Mouse (Mus musculus) brown adipose tissue, adult 24 weeks (tissue): Measurements from ENCODE around the gene Mettl11b. TPM values are rescaled to one million over a fixed set of nuclear protein-coding genes. Genes with fewer than 3 reads are reported as not detected.
"Not testable (repeated sequence)": the region's sequence is repeated elsewhere in the genome, so short reads cannot be mapped to it uniquely, and the experiment has no call there.

Source experiments
- H3K27ac ChIP-seq: fragments of 200-500 bp; replicated peaks from 2 replicates; pipeline ENCODE4 v1.5.1; 2012; ENCODE audit warnings: low read depth, mild to moderate bottlenecking, low read length
- H3K4me1 ChIP-seq: fragments of 200-500 bp; 2 replicates; pipeline ENCODE4 v1.6.1; 2012; ENCODE audit warnings: low read length, mixed read lengths; ENCODE audit not compliant: control insufficient read depth, insufficient read depth, insufficient read length
- H3K4me3 ChIP-seq: fragments of 200-500 bp; 2 replicates; pipeline ENCODE4 v1.5.1; 2012; ENCODE audit warnings: low read depth, mild to moderate bottlenecking, low read length, moderate library complexity; ENCODE audit not compliant: insufficient read depth
- polyA plus RNA-seq: library from polyadenylated mRNA; stranded (reverse); fragments of >200 nt; gene quantifications from 2 replicates; pipeline ENCODE4 v1.2.4, GENCODE M21; 2012; ENCODE audit not compliant: missing spikeins, insufficient read depth, insufficient read length

The Mettl11b gene
- not detected in 2 replicates for polyA plus RNA-seq

GRCm38 (mm10) chr1:163725106-163725759, at the start of gene Mettl11b:
Gene Mettl11b (minus strand): TSS chr1:163725232.
- H3K4me1 ChIP-seq, result no peaks in the 10 kb centered on the region
- no peak within 1 kb of the TSS for H3K4me3 ChIP-seq
- H3K27ac ChIP-seq, result no peak within 1 kb of the TSS

DNA sequence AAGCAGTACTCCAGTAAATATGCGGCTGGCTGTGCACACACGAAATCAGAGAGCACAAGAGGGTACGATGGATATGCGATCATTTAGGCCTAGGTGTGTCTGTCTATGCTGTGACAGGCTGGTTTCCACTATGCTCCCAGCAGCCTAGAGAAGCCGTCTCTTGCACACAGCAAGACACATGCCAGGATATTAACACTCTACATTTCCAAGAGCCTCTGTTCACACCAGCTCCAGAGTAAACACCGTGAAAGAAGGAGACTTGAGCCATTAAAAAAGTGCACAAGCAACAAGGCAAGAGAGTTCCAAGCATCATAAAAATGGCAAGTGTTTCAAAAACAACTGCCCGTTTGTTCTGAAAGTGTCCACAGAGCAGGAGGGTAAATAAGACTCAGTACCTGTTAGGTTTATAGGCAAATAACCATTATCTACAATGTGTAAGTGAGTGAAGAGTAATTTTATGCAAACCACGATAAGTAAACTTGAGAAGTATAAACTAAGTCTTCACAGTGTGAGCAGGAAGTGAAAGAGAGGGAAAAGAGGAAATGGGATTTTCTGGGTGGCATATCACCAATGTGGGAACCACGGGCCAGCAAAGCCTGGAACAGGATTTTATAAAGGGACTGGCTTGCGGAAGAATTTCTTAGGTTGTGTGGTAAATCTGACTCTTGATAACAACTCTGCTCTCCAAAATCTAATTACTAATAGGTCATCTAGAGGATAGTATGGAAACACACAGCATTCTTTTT, 32.6 kb upstream of the Mettl11b start:
- H3K4me3 ChIP-seq, result no peak overlapping the region
- no peak overlapping the region for H3K27ac ChIP-seq
- H3K4me1 ChIP-seq, result no peaks in the 10 kb centered on the region

- Histone ChIP-seq H3K27ac (no peak overlapping the region), H3K4me1 (no peaks in the 10 kb centered on the region), H3K4me3 (no peak overlapping the region)
Measured at GRCm38 (mm10) chr1:163751360-163751992, 26.4 kb upstream of the Mettl11b start.

- H3K4me3 ChIP-seq, result no peak overlapping the region
- no peaks in the 10 kb centered on the region for H3K4me1 ChIP-seq
- no peak overlapping the region for H3K27ac ChIP-seq
Measured at GRCm38 (mm10) chr1:163737239-163737533, 12.2 kb upstream of the Mettl11b start.

DNA sequence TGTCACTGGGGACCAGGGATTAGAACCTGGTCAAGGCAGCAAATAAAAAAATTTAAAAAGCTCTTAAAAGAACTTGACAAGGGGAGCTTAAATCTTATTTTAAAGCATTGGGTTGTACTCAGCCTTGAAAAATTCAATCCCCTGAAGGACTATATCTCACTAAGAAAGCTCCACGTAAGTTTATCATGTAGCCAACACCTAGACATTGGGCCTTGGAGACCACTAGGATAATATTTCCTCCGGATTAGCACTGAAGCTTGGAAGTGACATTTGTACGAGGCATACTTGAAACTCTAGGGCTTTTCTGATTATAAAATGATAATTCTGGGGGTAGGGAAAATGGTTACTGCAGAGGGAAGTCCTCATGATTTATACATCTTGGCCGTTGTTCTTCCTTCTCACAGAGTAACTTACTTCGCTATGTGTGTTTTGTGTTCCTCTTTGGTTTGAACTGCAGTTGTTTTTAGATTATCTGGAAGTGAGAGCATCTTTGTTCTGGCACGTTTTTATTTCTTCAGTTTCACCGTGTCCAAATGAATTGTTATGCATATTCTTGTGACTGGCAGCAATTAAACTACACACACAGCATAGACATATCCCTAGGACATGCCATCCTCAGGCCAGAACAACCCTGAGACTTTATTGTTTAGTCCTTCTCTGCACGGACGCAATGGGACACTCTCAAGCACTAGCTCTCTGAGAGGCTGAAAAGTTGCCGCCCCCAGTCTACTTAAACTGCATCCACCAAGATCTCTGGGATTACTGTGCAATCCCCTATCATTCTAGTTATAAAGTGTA, 11.6 kb upstream of the Mettl11b start:
- Histone ChIP-seq H3K4me3 (no peak overlapping the region), H3K4me1 (no peaks in the 10 kb centered on the region), H3K27ac (no peak overlapping the region)

GRCm38 (mm10) chr1:163731166-163731565, 6.1 kb upstream of the Mettl11b start:
- not testable (repeated sequence) for H3K4me3 ChIP-seq, H3K27ac ChIP-seq, H3K4me1 ChIP-seq

DNA sequence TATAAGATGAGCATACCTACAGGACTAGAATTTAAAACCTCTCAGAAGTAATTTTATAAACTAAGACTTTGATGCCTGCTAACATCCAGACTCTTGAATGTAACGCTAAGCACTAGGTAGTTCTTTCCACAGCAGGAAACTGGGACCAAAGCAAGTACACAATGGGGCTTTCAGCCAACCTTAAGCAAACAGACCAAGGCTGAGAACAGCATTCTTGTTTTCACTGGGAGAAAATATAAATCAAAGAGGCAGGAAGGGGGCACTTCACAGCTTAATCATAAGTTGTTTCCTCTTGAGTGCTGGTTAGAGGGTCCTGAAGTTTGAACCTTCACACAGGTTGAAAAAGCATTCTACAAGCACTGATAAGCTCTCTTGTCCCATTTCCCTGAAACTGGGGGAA, 1.1 kb downstream of the Mettl11b start:
- Histone ChIP-seq H3K27ac (no peak overlapping the region), H3K4me1 (no peaks in the 10 kb centered on the region), H3K4me3 (no peak overlapping the region)

DNA sequence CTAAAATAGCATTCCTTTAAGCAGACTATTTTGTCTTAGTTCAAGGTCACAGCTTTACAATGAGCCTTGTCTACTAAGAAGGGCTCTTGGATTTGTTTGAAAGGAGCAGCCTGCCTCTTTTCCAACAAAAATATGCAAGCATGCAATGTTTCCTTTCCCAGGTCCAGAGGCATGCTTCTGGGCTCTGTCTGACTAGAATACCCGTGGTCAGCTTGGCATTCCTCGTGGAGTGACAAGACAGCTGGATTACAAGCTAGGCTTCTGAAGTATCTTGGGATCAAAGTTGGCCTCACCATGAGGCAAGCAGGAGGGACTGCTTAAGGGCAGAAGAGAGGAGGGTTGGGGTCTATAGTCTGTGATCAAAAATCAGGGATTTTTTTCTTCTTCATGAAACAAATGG, 16.4 kb downstream of the Mettl11b start:
- no peaks in the 10 kb centered on the region for H3K4me1 ChIP-seq
- H3K27ac ChIP-seq, result no peak overlapping the region
- no peak overlapping the region for H3K4me3 ChIP-seq

DNA sequence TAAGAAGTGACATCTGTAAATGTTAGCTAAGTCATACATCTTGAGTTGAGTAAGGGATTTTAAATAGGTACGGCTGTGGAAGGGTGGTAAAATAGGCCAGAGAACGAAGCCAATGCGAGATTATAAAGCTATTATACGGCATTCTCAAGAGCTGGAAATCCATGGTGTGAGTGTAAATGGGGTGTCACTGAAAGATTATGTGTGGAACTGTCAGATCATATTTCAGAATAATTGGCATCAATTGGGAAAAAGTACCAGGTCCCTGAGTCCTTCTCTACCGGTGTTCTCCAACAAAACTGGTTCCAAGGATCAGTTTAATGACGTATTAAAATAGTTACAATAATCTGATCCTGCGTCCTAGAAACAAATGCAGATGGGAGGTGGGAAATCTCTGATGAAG, 24.5 kb downstream of the Mettl11b start:
- Histone ChIP-seq H3K4me3 (no peak overlapping the region), H3K4me1 (no peaks in the 10 kb centered on the region), H3K27ac (no peak overlapping the region)

DNA sequence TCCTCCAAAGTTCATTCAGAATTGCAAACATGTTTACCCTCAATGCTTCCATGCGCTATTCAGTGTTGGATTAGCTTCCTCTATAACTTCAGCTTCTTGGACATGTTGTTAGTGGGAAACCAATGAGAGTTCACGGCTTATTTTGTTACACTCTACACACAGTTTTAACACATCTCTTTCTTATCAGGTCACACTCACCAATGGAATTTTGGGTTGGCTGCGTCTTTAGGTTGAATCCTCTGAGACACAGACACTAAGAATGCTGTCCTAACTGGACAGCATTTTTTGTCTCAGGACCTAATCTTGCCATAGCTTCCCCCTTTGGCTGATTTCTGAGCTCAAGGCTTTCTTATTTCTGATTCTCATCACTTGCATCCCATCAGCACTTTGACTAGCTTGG, 25.3 kb downstream of the Mettl11b start:
- H3K4me1 ChIP-seq, result no peaks in the 10 kb centered on the region
- no peak overlapping the region for H3K27ac ChIP-seq
- no peak overlapping the region for H3K4me3 ChIP-seq

GRCm38 (mm10) chr1:163691860-163692259, 33.2 kb downstream of the Mettl11b start:
- no peak overlapping the region for H3K27ac ChIP-seq
- H3K4me1 ChIP-seq, result no peaks in the 10 kb centered on the region
- H3K4me3 ChIP-seq, result no peak overlapping the region

DNA sequence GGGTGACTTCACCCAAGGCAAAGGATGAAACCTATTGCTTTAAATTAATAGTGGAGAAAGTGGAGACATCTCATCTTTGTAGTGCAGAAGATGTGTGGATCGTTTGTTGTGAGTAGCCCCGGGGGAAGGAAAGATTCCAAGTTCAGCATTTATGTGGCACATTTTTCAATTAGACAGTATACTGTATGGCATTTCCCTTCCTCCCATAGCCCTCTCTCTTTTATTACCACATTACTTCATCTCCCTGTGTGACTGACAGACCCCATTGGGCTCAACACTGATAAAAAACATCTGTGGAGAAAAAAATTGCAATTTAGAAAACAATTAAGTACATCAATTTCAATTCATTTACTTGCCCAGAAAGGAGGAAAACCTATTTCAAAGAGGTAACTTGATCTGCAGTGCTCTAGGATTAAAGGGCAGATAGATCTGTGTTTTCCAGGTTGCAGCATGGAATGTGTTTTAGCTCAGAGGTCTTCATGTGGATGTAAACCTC, 42.0 kb downstream of the Mettl11b start:
- Histone ChIP-seq H3K4me1 (no peaks in the 10 kb centered on the region), H3K4me3 (no peak overlapping the region), H3K27ac (no peak overlapping the region)

DNA sequence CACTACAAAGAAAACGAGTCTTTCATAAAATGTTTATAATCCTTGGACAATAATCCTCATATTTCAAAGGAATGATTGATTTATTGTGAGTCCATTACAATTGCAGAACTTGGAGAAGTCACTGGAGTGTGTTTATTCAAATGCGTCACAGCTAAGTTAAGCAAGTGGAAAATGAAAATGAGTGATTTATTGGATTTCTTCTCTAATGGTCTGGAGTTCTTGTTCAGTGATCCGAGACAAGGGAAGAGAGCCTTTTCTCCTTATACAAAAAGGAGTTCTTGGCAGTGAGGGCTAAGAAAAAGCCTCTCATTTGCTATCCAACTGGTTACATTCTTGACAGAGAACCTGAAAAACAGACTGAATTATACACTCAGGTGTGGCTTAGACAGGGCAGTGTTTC, 42.9 kb downstream of the Mettl11b start:
- Histone ChIP-seq H3K4me3 (no peak overlapping the region), H3K27ac (no peak overlapping the region), H3K4me1 (no peaks in the 10 kb centered on the region)

GRCm38 (mm10) chr1:163672866-163673265, 52.2 kb downstream of the Mettl11b start:
- H3K4me3 ChIP-seq, result no peak overlapping the region
- no peaks in the 10 kb centered on the region for H3K4me1 ChIP-seq
- H3K27ac ChIP-seq, result no peak overlapping the region

DNA sequence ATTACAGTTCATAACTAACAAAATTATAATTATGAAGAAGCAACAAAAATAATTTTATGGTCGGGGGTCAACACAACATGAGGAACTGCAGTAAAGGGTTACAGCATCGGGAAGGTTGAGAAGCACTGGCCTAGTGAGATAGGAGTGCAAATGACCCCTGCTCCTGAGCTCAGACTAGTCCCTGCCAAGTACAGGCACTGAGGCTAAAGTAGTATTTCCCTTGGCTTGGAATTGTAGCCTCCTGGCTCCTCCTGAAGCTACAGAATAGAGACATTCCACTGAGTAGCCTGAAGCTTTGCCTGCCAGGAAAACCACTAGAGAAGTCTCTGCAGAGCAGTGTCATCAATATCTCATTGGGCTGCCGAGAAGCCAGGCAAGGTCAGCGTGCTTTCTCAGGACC, 53.7 kb downstream of the Mettl11b start:
- H3K4me3 ChIP-seq, result no peak overlapping the region
- H3K27ac ChIP-seq, result no peak overlapping the region
- H3K4me1 ChIP-seq, result no peaks in the 10 kb centered on the region
